Mouse (Mus musculus): ENCODE measurements around the gene Hmg20b.

Hmg20b gene

DNA sequence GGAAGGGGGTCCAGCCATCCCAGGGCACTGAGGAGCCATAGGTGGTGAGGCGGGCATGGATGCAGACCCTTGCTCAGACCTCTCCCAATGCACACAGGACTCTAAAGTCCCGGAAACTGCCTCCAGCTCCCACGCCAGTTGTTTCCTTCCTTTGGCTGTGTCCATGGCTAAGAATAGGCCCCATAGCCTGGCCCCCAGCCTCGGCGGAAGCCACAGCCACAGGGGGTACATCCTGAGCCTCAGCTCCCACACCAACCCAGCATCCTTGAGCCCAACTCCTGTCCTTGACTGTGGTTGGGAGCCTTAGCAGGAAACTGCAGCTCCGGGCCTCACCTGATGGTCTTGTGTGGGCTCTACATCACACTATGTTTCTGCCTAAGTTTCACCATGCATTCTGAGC is 23.4 kb downstream of the Hmg20b start:
- no peak for DNase-seq (ENCODE audit: low read depth, low spot score)

DNA sequence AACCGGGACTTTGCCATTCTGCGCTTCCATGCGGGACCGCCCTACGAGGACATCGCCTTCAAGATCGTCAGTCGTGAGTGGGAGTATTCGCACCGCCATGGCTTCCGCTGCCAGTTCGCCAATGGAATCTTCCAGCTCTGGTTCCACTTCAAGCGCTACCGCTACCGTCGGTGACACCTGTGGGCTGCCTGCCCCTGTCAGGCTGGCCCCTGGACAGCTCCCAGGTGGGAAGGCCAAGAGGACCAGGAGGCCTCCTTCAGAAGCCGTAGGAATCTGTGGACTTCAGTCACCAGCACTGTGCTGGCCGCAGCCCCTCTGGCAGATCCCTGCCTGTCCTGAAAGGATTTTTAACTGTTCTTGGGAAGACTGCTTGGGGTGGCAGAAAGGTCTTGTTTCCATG is 24.5 kb downstream of the Hmg20b start:
- no peak for DNase-seq (ENCODE audit: low read depth, low spot score)

DNA sequence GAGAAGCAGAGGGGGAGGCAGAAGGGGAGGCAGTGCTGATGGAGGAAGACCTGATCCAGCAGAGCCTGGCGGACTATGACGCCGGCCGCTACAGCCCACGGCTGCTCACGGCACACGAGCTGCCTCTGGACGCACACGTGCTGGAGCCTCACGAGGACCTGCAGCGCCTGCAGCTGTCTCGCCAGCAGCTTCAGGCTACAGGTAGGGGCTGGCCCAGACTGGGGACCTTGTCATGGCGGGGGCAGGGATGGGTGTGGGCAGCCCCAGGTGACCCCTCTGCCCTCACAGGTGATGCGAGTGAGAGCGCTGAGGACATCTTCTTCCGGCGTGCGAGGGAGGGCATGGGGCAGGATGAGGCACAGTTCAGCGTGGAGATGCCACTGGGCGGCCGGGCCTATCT is 25.1 kb downstream of the Hmg20b start:
- no peak for DNase-seq (ENCODE audit: low read depth, low spot score)

DNA sequence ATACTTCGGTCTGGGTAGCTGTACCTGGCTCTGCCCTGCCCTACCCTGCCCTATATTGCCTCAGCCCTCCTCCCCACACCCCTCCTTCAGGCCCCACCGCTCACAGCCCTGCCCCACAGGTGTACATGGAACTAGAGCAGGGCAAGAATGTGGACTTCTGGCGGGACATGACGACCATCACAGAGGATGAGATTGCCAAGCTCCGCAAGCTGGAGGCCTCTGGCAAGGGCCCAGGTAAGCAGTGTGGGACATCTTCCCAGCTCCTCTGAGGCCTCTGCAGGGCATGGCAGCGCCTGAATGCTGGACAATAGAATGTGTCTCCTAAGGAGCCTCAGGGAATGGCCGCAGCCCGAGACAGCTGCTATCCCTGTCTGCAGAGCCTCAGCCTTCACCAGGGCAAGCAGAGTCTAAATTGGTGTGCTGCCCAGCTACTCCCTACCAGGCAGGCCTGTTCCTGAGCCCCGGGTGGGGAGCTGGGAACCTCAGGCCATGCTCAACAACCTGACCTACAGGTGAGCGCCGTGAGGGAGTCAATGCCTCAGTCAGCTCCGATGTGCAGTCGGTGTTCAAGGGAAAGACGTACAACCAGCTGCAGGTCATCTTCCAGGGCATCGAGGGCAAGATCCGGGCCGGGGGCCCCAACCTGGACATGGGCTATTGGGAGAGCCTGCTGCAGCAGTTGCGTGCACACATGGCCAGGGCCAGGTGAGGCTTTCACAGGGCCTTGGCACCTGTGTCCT is 26.3 kb downstream of the Hmg20b start:
- DNase-seq (ENCODE audit: low read depth, low spot score), result no peak

DNA sequence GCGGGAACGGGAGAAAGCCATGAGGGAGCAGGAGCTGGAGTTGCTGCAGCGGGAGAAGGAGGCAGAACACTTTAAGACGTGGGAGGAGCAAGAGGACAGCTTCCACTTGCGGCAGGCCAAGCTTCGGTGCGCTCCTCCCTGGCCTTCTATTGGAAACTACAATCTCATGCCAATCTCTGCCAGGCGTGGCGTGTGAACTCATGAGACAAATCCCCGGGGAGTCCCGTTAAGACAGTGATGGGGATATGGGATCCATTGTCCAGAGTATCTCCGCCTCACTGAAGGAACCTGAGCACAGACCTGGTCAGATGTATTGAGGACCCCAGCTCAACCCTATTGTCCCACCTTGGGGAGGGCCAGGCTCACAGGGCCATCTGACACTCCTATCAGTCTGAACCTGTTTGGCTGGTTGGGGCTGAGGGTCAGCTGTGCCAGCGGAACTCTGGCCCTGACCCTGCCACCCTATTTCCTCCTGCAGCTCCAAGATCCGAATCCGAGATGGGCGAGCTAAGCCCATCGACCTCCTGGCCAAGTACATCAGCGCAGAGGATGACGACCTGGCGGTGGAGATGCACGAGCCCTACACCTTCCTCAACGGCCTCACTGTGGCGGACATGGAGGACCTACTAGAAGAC is 27.0 kb downstream of the Hmg20b start:
- no peak for DNase-seq (ENCODE audit: low read depth, low spot score)

DNA sequence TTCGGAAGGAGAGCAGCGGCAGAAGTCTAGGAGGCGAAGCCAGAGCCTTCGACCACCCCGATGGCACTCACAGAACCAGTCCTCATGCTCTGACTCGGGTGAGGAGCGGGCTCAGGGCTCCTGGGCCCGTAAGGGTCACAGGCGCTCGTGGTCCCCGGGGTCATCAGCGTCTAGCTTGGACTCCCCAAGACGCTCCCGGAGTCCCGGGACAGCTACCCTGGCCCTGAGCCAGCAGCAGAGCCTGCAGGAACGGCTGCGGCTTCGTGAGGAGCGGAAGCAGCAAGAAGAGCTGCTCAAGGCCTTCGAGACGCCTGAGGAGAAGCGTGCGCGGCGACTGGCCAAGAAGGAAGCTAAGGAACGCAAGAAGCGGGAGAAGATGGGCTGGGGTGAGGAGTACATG is 27.8 kb downstream of the Hmg20b start:
- no peak for DNase-seq (ENCODE audit: low read depth, low spot score)

DNA sequence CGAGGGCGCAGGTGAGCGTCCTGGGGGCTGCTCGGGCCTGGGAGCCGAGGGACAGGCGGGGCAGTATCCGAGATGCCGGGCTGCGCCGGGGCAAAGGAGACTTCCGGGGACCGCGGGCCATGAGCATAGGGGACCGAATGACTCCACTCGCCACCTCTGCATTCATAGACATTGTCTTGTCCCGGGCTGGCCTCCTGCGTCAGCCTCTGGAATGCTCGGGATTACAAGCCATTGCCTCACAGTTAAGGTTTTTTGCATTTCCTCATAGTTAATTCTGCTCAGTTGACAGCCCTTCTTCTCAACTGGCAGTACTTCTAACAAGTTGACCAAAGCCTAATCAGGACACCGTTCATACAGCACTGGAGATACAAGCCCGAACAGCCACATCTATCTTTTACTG is 28.8 kb downstream of the Hmg20b start:
- no peak for DNase-seq (ENCODE audit: low read depth, low spot score)

DNA sequence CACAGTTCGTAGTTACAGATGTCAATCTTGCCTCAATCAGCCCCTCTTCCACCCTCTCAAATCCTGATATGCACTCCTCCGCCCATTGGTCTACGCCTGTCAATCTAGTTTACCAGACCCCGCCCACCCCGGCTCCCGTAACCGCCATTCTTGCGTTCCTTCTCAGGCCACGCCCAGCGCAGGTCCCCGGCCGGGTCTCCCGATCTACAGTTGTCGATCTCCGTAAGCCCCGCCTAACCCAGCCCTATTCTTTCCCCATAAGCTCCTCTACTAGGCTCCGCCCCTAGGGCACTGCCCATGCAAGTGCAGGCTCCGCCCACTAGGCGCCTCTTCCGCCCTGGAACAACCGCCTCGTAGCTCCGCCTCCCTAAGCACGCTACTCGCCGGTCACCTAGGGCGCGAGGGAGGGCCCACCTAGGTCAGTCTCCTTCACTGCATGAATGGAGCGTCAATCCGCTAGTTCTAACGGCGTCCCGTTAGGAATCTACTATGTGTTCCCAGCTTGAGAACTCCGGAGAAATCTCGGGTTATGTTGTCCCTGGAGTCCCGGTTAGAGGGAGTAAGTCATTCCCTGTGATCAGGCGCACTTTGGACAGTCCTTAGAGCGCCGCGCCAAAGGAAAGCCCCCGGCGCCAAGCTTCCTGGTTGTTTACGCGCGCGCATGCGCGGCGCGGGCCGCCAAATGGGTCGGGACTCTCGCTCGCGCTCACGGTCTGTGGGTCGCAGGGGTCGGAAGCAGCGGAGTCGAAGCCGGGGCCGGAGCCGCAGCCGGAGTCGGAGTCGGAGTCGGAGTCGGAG is 29.5 kb downstream of the Hmg20b start, which contains the start of gene Cactin:
Gene Cactin, plus strand, starts transcription at position 554 of the 798 bp plus-strand sequence.
- DNase-seq (ENCODE audit: low read depth, low spot score), result peak; percentile 100

DNA sequence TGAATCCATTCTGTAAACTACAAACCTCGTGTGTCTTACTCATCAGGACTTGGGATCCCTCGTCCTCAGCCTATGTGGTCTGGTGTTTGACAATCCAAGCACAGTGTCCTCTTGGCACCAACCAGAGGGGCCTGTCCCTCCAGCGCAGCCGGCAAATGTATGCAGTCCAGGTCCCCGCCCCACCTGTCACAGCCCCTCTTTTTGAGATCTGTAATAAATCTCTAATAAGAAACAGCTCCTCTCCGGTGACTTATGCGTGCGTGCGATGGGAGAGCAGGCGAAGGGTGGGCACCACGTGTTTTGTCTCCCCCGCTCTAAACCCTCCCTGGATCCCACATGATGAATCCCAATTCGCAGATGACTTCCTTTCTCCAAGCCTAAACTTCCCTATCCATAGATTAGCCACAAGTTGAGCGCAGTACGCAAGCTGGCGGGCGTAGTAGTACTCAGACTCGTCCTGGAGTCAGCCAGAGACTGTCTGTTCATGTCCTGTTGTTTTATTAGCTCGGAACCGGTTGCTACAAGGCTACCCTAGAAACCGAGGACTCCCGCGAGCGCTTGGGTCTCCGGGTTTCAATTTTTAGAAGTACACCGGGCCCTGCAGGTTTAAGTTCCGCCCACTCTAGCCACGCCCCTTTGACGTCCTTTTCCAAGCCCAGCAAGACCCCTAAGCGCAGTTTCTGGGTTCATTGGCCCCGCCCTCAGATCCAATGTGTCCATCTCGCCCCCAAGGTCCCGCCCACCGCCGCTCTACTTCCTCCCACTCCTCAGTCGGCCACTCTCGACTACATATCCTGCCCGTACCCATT is 30.3 kb downstream of the Hmg20b start:
- peak; percentile 100 for DNase-seq (ENCODE audit: low read depth, low spot score)

DNA sequence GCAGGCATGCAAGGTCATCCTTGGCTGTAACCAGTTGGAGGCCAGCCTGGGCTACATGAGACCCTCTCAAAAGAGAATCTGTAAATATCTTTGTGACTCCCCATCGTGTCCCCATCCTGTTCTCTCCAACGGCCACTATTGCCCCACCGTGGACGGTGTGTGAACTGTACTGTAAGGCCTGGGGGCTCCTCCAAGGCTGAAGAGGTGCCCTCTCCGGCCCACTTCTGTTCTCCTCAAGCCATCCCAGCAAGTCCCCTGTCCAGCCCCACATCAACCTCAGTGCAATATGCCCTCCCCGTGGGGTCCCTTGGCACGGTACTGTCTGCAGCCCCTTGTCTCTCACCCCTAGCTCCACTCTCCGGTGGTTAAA is 31.0 kb downstream of the Hmg20b start:
- DNase-seq (ENCODE audit: low read depth, low spot score), result no peak

DNA sequence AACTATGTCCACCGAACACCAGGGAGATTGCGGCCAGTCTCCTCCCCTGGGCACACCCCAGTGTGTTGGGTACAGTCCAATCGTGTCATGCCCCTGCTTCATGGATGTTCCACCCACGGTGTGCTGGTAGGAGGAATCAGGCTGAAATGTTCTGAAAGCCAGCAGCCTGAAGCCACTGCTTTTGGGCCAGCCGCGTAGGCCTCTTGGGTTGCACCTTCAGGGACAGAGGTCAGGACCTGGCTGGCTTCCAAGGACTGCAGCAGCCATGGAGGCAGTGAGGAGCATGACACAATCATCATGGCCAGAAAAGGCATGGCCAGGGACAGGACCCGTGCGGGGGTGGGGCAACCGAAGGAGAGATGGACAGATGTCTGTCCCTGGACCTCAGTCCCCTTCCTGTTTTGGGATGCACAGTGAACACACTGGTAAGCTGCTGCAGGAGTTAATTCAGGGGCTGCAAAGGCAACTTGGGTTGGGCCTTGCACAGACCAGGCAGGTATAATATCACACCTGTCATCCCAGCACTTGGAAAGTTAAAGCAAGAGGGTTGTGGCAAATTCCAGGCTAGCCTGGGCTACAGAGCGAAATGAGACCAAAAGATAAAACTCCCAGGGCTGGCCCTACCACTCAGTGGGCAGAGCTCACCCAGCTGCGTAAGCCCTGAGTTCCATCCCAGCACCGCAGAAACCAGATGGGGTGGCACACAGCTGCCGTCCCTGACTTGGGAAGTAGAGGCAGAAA is 31.5 kb downstream of the Hmg20b start:
- no peak for DNase-seq (ENCODE audit: low read depth, low spot score)

DNA sequence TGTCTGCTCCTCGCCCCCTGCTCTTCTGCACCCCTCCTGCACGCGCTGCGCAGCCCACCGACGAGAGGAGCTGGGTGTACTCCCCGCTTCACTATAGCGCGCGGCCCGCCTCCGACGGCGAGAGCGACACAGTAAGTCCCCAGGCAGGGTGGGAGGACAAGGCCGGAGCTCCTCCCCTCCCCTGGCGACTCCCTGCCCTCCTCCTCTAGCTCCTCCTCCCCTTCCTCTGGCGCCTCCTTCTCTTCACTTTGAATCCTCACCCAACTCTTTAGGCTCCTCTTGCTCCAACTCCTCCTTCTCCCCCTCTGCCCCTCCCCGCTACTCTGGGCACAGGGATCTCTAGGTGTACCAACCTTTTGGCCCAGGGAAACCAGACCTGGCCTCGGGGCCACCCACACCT is 33.0 kb downstream of the Hmg20b start:
- peak; percentile 95 for DNase-seq (ENCODE audit: low read depth, low spot score)

DNA sequence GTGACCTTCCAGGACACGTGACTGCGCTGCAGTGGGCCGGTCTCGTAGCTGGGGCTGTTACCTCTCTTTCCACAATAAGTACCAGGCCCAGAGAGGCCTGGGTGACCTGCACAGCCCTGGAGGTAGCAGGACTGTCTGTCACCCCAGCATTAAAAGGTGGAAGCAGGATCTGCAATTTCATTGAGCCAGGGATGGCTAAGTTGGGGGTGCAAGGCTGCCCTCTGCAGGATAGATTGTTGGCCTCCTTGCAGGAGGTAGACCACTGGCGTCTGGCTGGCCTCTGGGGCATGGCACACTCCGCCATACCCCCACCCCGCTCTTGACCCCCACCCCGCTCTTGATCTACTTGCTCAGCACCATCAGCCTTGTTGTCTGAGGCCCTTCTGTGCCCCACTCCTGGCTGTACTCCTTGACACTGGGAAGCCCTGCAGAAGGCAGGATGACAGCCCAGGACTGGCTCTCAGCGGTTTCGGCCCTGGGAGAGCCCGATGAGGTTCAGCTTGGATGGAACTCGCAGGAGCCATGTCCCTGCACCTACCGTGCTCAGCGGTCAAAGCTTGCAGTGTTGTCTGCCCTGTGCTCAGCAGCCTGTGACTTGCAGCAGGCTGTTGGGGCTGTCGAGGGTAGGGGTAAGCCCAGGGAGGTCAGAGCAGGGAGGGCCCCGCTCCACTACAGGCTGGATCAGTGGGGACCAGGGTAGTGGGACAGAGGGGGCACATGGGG is 33.8 kb downstream of the Hmg20b start:
- no peak for DNase-seq (ENCODE audit: low read depth, low spot score)

DNA sequence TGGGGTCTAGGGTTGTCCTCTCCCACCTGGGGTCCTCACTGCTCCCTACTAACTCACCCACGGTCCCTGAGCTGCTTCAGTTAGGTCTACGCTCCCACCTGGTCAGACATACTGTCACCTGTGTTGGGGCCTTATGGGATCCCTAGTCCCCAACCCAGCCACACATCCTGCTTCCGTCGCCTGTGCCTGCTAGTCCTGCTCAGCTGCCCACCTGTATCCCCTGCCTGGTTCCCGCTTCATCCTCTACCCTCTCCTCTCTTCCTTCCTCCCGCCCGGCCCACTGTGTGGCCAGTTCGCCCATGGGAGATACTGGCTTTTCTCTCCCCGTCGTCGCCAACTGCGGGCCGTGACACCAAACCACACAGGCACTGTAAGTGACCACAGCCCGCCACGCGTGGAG is 34.7 kb downstream of the Hmg20b start:
- no peak for DNase-seq (ENCODE audit: low read depth, low spot score)

DNA sequence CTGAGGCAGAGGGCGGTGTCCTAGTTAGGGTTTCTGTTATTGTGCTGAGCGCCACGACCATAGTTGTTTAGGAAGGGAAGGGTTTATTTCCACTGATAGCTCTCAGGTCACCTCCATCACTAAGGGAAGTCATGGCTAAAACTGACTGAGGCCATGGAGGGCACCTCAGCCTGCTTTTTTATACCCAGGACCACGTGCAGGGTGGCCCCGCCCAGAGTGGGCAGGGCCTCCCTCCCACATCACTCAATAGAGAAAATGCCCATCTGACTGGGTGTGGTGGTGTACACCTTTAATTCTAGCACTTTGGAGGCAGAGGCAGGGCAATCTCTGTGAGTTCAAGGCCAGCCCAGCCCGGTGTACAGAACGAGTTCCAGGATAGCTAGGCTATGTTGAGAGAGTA is 36.1 kb downstream of the Hmg20b start:
- peak; percentile 54 for DNase-seq (ENCODE audit: low read depth, low spot score)

DNA sequence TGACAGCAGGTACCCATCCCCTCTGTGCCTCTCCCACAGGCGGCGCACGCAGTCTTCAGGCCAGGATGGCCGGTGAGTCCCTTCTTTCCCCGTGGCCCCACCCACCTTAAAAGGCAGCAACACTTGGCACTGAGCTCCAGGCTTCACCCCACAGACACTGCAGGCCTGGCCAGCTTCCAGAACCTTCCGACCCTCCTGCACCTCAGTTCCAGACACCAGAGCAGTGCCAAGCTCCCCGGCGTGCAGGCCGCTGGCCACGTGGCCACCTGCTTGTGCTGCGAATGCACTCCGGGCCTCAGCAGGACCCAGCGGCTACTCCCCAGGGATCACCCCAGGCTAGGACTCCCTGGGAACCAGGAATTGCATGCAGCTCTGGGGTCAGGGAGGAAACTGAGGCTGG is 36.7 kb downstream of the Hmg20b start:
- no peak for DNase-seq (ENCODE audit: low read depth, low spot score)

DNA sequence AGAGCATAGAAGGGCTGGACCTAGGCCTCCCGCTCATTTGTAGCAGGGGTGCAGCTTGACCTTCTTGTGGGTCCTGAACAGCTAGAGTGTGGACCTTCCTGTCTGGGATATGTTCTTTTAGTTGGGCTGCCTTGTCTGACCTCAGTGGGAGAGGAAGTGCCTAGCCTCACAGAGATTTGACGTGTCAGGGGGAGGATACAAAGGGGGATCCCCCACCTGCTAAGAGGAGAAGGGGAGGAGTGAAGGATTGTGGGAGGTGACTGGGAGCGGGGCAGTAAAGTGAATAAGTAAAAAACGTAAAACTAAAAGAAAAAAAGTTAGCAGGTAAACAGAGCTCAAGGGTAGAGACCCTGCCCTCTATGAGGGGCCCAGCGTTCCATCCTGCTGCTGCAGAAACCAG is 40.7 kb downstream of the Hmg20b start:
- DNase-seq (ENCODE audit: low read depth, low spot score), result no peak

DNA sequence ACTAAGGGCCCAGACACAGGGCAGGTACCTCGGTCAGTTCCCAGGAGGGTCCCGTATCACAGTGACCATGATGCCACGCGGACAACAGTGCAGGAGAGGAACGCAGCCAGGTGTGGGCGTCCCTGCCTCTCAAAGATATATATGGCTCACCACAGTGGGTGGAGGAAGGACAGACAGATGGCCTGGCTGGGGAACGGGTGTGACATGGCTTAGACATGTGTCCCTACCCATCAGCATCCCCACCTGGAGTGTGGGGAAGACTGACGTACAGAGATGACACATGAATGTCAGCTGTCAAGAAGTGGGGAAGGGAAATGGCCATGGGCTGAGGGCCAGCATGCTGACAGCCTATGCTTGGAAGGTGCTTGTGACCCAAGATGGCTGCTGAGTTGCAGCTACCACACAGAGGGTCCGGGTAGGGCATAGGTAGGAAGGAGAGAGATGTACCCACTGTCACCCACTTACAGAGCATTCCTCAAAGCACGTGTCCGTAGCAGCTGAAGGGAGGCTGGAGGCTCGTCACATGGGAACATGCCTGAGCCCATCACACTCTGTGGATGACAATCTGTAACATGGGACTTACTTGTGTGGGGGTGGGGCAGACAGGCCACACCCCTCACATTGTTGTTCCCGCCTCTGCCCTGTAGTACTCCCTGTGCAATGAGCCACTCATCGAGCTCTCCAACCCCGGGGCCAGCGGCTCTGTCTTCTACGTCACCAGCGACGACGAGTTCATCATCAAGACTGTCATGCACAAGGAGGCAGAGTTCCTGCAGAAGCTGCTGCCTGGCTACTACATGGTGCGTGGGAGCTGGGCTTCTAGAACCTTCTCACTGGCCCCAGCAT is 43.2 kb downstream of the Hmg20b start:
- no peak for DNase-seq (ENCODE audit: low read depth, low spot score)

DNA sequence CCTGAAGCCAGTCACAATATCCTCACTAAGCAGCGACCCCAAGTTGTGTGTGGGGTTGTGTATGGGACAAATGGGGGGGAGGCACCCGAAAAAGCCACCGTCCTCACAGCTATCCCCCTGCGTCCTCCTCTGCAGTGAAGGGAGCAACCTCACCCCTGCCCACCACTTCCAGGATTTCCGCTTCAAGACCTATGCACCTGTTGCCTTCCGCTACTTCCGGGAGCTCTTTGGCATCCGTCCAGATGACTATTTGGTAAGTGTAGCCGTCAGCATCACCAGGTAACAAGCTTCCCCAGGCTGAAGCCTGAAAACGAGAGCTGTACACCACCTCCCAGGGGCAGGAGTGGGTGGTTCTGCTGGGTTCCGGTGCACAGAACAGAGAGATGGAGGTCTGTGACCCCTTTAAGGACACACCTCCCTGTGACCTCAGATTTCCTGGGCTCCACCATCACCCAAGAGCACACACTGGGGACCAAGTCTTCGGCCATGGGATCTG is 44.1 kb downstream of the Hmg20b start:
- no peak for DNase-seq (ENCODE audit: low read depth, low spot score)
